ENCODE assay signal across 1 mouse cellular context in genomic region chr6:126939487-126940171, GRCm38 (mm10).
TF ChIP-seq lines count a peak whose summit lies in the region.

Gene Rad51ap1, minus strand, starts transcription at chr6:126939587.
Gene D6Wsu163e, plus strand, starts transcription at chr6:126939962.

TF ChIP-seq in CH12.LX, 34 proteins besides CTCF, POLR2A, EP300 and RAD21 (continued from another document):
- TF ChIP-seq MEF2A (IDR thresholded peaks at IDR 0.05; ENCODE audit: borderline replicate concordance, low read depth, low read length), result peak; percentile 41; the same call in 1 of the 2 replicates
- TF ChIP-seq JUND (conservative IDR thresholded peaks at IDR 0.05; ENCODE audit: low read depth, low read length), result peak; percentile 63; the same call in 1 of the 2 replicates
- TF ChIP-seq KAT2A (IDR thresholded peaks at IDR 0.05; ENCODE audit: insufficient replicate concordance, low read length), result 0 out of 2 replicates have a peak, but pooled peaks have one; percentile 68
- TF ChIP-seq USF1 (IDR thresholded peaks at IDR 0.05; ENCODE audit: low read depth, low read length), result peak; percentile 87
- TF ChIP-seq CHD1 (IDR thresholded peaks at IDR 0.05; ENCODE audit: low read depth, low read length), result no peak
- TF ChIP-seq IRF4 (IDR thresholded peaks at IDR 0.05; ENCODE audit: low read depth, low read length), result 0 out of 2 replicates have a peak, but pooled peaks have one; percentile 31
- 0 out of 2 replicates have a peak, but pooled peaks have one; percentile 43 for TF ChIP-seq MAFK (IDR thresholded peaks at IDR 0.05; ENCODE audit: insufficient replicate concordance, low read length)
- peak; percentile 74; the same call in 1 of the 2 replicates for TF ChIP-seq MAX (IDR thresholded peaks at IDR 0.05; ENCODE audit: low read length)
- TF ChIP-seq SMC3 (IDR thresholded peaks at IDR 0.05; ENCODE audit: low read depth, low read length), result no peak
- TF ChIP-seq MXI1 (IDR thresholded peaks at IDR 0.05; ENCODE audit: low read depth, low read length), result peak; percentile 99
- peak; percentile 99 for TF ChIP-seq ZNF384 (IDR thresholded peaks at IDR 0.05; ENCODE audit: low read depth, low read length)
- TF ChIP-seq USF2 (conservative IDR thresholded peaks at IDR 0.05; ENCODE audit: low read depth, low read length), result peak; percentile 87
- peak; percentile 91 for TF ChIP-seq BHLHE40 (IDR thresholded peaks at IDR 0.05; ENCODE audit: low read depth, low read length)
- TF ChIP-seq POLR2AphosphoS2 (IDR thresholded peaks at IDR 0.05; ENCODE audit: low read depth, low read length), result 0 out of 2 replicates have a peak, but pooled peaks have one; percentile 40
- TF ChIP-seq UBTF (IDR thresholded peaks at IDR 0.05; ENCODE audit: low read depth, low read length), result no peak
- TF ChIP-seq TCF12 (IDR thresholded peaks at IDR 0.05; ENCODE audit: low read depth, low read length), result peak; percentile 83
- peak; percentile 84 for TF ChIP-seq NELFE (IDR thresholded peaks at IDR 0.05; ENCODE audit: low read depth, low read length)
- TF ChIP-seq HCFC1 (IDR thresholded peaks at IDR 0.05; ENCODE audit: low read depth, low read length), result peak; percentile 91
- peak; percentile 87 for TF ChIP-seq MYC (IDR thresholded peaks at IDR 0.05; ENCODE audit: low read depth, low read length)
